Mouse (Mus musculus) stomach, embryonic 16.5 days (tissue): ENCODE measurements around the gene Rhbdf2. TPM values are rescaled to one million over a fixed set of nuclear protein-coding genes. Genes with fewer than 3 reads are reported as not detected.
"Not testable (repeated sequence)": the region's sequence is repeated elsewhere in the genome, so short reads cannot be mapped to it uniquely, and the experiment has no call there.

ENCODE experiments used
- ATAC-seq: fragments of 200-750 bp; cut with Nextera tagmentation; 2 replicates; pipeline ENCODE4 v1.8.0; 2017; ENCODE audit warnings: moderate number of reproducible peaks, moderate TSS enrichment; ENCODE audit not compliant: insufficient read depth, low FRiP score
- H3K27ac ChIP-seq: fragments of 300-500 bp; sonication (generic); 2 replicates; pipeline ENCODE4 v1.5.1; 2014; ENCODE audit warnings: low read length
- H3K27me3 ChIP-seq: fragments of 300-500 bp; sonication (generic); 2 replicates; pipeline ENCODE4 v1.6.1; 2014; ENCODE audit warnings: low read length, control low read depth, mixed read lengths; ENCODE audit not compliant: control insufficient read depth, insufficient read depth
- H3K36me3 ChIP-seq: fragments of 300-500 bp; sonication (generic); 2 replicates; pipeline ENCODE4 v1.6.1; 2014; ENCODE audit warnings: low read length; ENCODE audit not compliant: control insufficient read depth, insufficient read depth
- H3K4me1 ChIP-seq: fragments of 300-500 bp; sonication (generic); 2 replicates; pipeline ENCODE4 v1.6.1; 2014; ENCODE audit warnings: low read length, control low read depth, mixed read lengths; ENCODE audit not compliant: control insufficient read depth, insufficient read depth
- H3K4me2 ChIP-seq: fragments of 300-500 bp; sonication (generic); 2 replicates; pipeline ENCODE4 v1.6.1; 2014; ENCODE audit warnings: low read depth, low read length, mixed read lengths
- H3K4me3 ChIP-seq: fragments of 300-500 bp; sonication (generic); replicated peaks from 2 replicates; pipeline ENCODE4 v1.5.1; 2014; ENCODE audit warnings: mild to moderate bottlenecking, low read length
- H3K9ac ChIP-seq: fragments of 300-500 bp; sonication (generic); 2 replicates; pipeline ENCODE4 v1.6.1; 2014; ENCODE audit warnings: low read length
- H3K9me3 ChIP-seq: fragments of 300-500 bp; sonication (generic); replicated peaks from 2 replicates; pipeline ENCODE4 v1.6.1; 2016; ENCODE audit warnings: low read length, control low read depth; ENCODE audit not compliant: control insufficient read depth
- WGBS: fragments of 180-500 bp; shearing (Covaris S2); extraction: QIAGEN DNeasy Blood & Tissue Kit; methylation state at CpG from one replicate; pipeline ENCODE4 v1.1.7; 2014; 5-methylcytosine and 5-hydroxymethylcytosine counted together
- polyA plus RNA-seq: library from polyadenylated mRNA; unstranded; fragments of >200 nt; fragmentation: Nextera tagmentation; extraction: Ambion mirVana; gene quantifications from 2 replicates; pipeline ENCODE4 v1.2.1, GENCODE M21; 2015

Rhbdf2 gene
- polyA plus RNA-seq, 1 experiment from 2014 or later, result 8.2 TPM

GRCm38 (mm10) chr11:116618666-116619065 is 8.2 kb downstream of the Rhbdf2 start:
- Histone ChIP-seq H3K4me3 (no peak overlapping the region), H3K27me3 (no peaks in the 10 kb centered on the region), H3K27ac (no peak overlapping the region), H3K9me3 (no peaks in the 10 kb centered on the region), H3K4me1 (peaks cover 57% of the 10 kb centered on the region), H3K36me3 (no peaks in the 10 kb centered on the region), H3K9ac (no peak overlapping the region), H3K4me2 (no peak overlapping the region)
- WGBS, result 90% methylated on average over 7 of the region's 7 CpGs
- ATAC-seq, result no peak

GRCm38 (mm10) chr11:116617641-116618040 is 9.2 kb downstream of the Rhbdf2 start:
- Histone ChIP-seq H3K27ac (no peak overlapping the region), H3K4me1 (peaks cover 49% of the 10 kb centered on the region)

GRCm38 (mm10) chr11:116616438-116617118 is 10.2 kb downstream of the Rhbdf2 start:
- Histone ChIP-seq H3K4me3 (no peak overlapping the region), H3K9ac (peak overlapping the region; percentile 7; the same call in 1 of the 2 replicates), H3K4me2 (peak overlapping the region; percentile 22; the same call in 1 of the 2 replicates), H3K9me3 (no peaks in the 10 kb centered on the region), H3K27ac (peak overlapping the region; percentile 74), H3K36me3 (no peaks in the 10 kb centered on the region), H3K4me1 (peaks cover 43% of the 10 kb centered on the region), H3K27me3 (no peaks in the 10 kb centered on the region)
- 66% methylated on average over 10 of the region's 10 CpGs for WGBS
- no peak for ATAC-seq

More at GRCm38 (mm10) chr11:116617641-116618040, 9.2 kb downstream of the Rhbdf2 start:
- H3K4me2 ChIP-seq, result no peak overlapping the region
- H3K36me3 ChIP-seq, result no peaks in the 10 kb centered on the region
- no peaks in the 10 kb centered on the region for H3K9me3 ChIP-seq
- WGBS, result 88% methylated on average over 7 of the region's 7 CpGs
- no peak for ATAC-seq
- H3K9ac ChIP-seq, result no peak overlapping the region; the same call in 1 of the 2 replicates
- no peaks in the 10 kb centered on the region for H3K27me3 ChIP-seq
- no peak overlapping the region for H3K4me3 ChIP-seq

- WGBS, result 37% methylated on average over 15 of the region's 15 CpGs
- Histone ChIP-seq H3K4me1 (peaks cover 38% of the 10 kb centered on the region), H3K4me2 (peak overlapping the region; percentile 22), H3K4me3 (no peak overlapping the region), H3K9me3 (no peaks in the 10 kb centered on the region), H3K27me3 (no peaks in the 10 kb centered on the region), H3K9ac (peak overlapping the region; percentile 18; the same call in 1 of the 2 replicates), H3K27ac (peak overlapping the region; percentile 74), H3K36me3 (no peaks in the 10 kb centered on the region)
- peak; percentile 63 for ATAC-seq
Observed at GRCm38 (mm10) chr11:116615735-116616437, 10.9 kb downstream of the Rhbdf2 start.

- H3K4me3 ChIP-seq, result no peak overlapping the region
- WGBS, result 89% methylated on average over 6 of the region's 6 CpGs
- H3K4me2 ChIP-seq, result no peak overlapping the region
- H3K9ac ChIP-seq, result no peak overlapping the region
- no peaks in the 10 kb centered on the region for H3K36me3 ChIP-seq
- H3K4me1 ChIP-seq, result peaks cover 23% of the 10 kb centered on the region
- no peaks in the 10 kb centered on the region for H3K9me3 ChIP-seq
- no peak overlapping the region for H3K27ac ChIP-seq
- H3K27me3 ChIP-seq, result no peaks in the 10 kb centered on the region
- no peak for ATAC-seq
Observed at GRCm38 (mm10) chr11:116613234-116613633, 13.6 kb downstream of the Rhbdf2 start.

- no peak for ATAC-seq
- H3K9ac ChIP-seq, result no peak overlapping the region
- H3K27ac ChIP-seq, result no peak overlapping the region
- H3K4me1 ChIP-seq, result peaks cover 20% of the 10 kb centered on the region
- no peak overlapping the region for H3K4me3 ChIP-seq
- no peaks in the 10 kb centered on the region for H3K36me3 ChIP-seq
- H3K27me3 ChIP-seq, result no peaks in the 10 kb centered on the region
- WGBS, result 87% methylated on average over 1 of the region's 1 CpGs
- no peak overlapping the region for H3K4me2 ChIP-seq
- no peaks in the 10 kb centered on the region for H3K9me3 ChIP-seq
Observed at GRCm38 (mm10) chr11:116612554-116612953, 14.3 kb downstream of the Rhbdf2 start.

GRCm38 (mm10) chr11:116611883-116612282 is 14.9 kb downstream of the Rhbdf2 start:
- Histone ChIP-seq H3K4me2 (no peak overlapping the region), H3K27ac (no peak overlapping the region), H3K4me3 (no peak overlapping the region), H3K9me3 (no peaks in the 10 kb centered on the region), H3K36me3 (no peaks in the 10 kb centered on the region), H3K27me3 (no peaks in the 10 kb centered on the region), H3K9ac (no peak overlapping the region), H3K4me1 (peaks cover 17% of the 10 kb centered on the region)
- ATAC-seq, result no peak
- 83% methylated on average over 9 of the region's 9 CpGs for WGBS

- not testable (repeated sequence) for H3K27ac ChIP-seq, H3K9ac ChIP-seq, H3K4me2 ChIP-seq, ATAC-seq, H3K4me3 ChIP-seq, H3K4me1 ChIP-seq, H3K36me3 ChIP-seq, H3K9me3 ChIP-seq, H3K27me3 ChIP-seq
- WGBS, result 87% methylated on average over 9 of the region's 9 CpGs
Observed at GRCm38 (mm10) chr11:116611168-116611567, 15.7 kb downstream of the Rhbdf2 start.

- no peaks in the 10 kb centered on the region for H3K27me3 ChIP-seq
- H3K4me2 ChIP-seq, result no peak overlapping the region
- H3K27ac ChIP-seq, result no peak overlapping the region
- 86% methylated on average over 15 of the region's 15 CpGs for WGBS
- H3K4me1 ChIP-seq, result no peaks in the 10 kb centered on the region
- ATAC-seq, result no peak
- no peak overlapping the region for H3K9ac ChIP-seq
- no peaks in the 10 kb centered on the region for H3K36me3 ChIP-seq
- no peak overlapping the region for H3K4me3 ChIP-seq
- no peaks in the 10 kb centered on the region for H3K9me3 ChIP-seq
Observed at GRCm38 (mm10) chr11:116609965-116610630, 16.7 kb downstream of the Rhbdf2 start.
